Mouse (Mus musculus) heart, embryonic 10.5 days (tissue): ENCODE results near the gene Cib1. TPM values are rescaled to one million over a fixed set of nuclear protein-coding genes. Genes with fewer than 3 reads are reported as not detected.

Source experiments
- DNase-seq: peaks from one replicate; pipeline ENCODE4 v3.0.0-alpha.2; 2017; ENCODE audit warnings: low spot score
- H3K27ac ChIP-seq: fragments of 300-500 bp; sonication (generic); 2 replicates; pipeline ENCODE4 v1.5.1; 2016; ENCODE audit warnings: mild to moderate bottlenecking
- H3K27me3 ChIP-seq: fragments of 300-500 bp; sonication (generic); 2 replicates; pipeline ENCODE4 v1.6.1; 2016; ENCODE audit warnings: mild to moderate bottlenecking; ENCODE audit not compliant: poor library complexity, insufficient read depth, severe bottlenecking
- H3K36me3 ChIP-seq: fragments of 300-500 bp; sonication (generic); 2 replicates; pipeline ENCODE4 v1.6.1; 2016; ENCODE audit warnings: mild to moderate bottlenecking, moderate library complexity
- H3K4me1 ChIP-seq: fragments of 300-500 bp; sonication (generic); 2 replicates; pipeline ENCODE4 v1.6.1; 2016; ENCODE audit warnings: mild to moderate bottlenecking
- H3K4me3 ChIP-seq: fragments of 300-500 bp; sonication (generic); 2 replicates; pipeline ENCODE4 v1.5.1; 2016; ENCODE audit warnings: mild to moderate bottlenecking, moderate library complexity
- H3K9me3 ChIP-seq: fragments of 300-500 bp; sonication (generic); 2 replicates; pipeline ENCODE4 v1.6.1; 2016; ENCODE audit warnings: mild to moderate bottlenecking, moderate library complexity
- WGBS: fragments of 180-500 bp; shearing (Covaris S2); methylation state at CpG from one replicate; pipeline ENCODE4 v1.1.7; 2016; 5-methylcytosine and 5-hydroxymethylcytosine counted together
- polyA plus RNA-seq: library from polyadenylated mRNA; unstranded; fragments of >200 nt; fragmentation: Nextera tagmentation; extraction: Ambion mirVana; gene quantifications from 2 replicates; pipeline ENCODE4 v1.2.1, GENCODE M21; 2016

Gene Cib1
- polyA plus RNA-seq, 1 experiment from 2014 or later: 74.9 TPM

- Histone ChIP-seq H3K4me3 (peak overlapping the region; percentile 80), H3K4me1 (peaks cover 35% of the 10 kb centered on the region), H3K36me3 (peaks cover 8% of the 10 kb centered on the region; the same call in 1 of the 2 replicates), H3K27me3 (no peaks in the 10 kb centered on the region), H3K27ac (peak overlapping the region; percentile 91), H3K9me3 (no peaks in the 10 kb centered on the region)
- under 1% methylated on average over 74 of the region's 74 CpGs for WGBS
- peak; percentile 91 for DNase-seq
Measured at GRCm38 (mm10) chr7:80197941-80198778, 34.5 kb downstream of the Cib1 start.

GRCm38 (mm10) chr7:80197371-80197770, 35.2 kb downstream of the Cib1 start:
- 35% methylated on average over 4 of the region's 4 CpGs for WGBS
- DNase-seq: no peak

GRCm38 (mm10) chr7:80195576-80196263, 36.9 kb downstream of the Cib1 start:
- no peak for DNase-seq
- Histone ChIP-seq H3K9me3 (no peaks in the 10 kb centered on the region), H3K36me3 (no peaks in the 10 kb centered on the region), H3K4me1 (peaks cover 46% of the 10 kb centered on the region), H3K27me3 (no peaks in the 10 kb centered on the region), H3K27ac (no peak overlapping the region), H3K4me3 (no peak overlapping the region)
- 87% methylated on average over 10 of the region's 11 CpGs for WGBS

More at GRCm38 (mm10) chr7:80197371-80197770, 35.2 kb downstream of the Cib1 start:
- Histone ChIP-seq H3K9me3 (no peaks in the 10 kb centered on the region), H3K4me3 (peak overlapping the region; percentile 80), H3K27ac (peak overlapping the region; percentile 91), H3K36me3 (peaks cover 3% of the 10 kb centered on the region; the same call in 1 of the 2 replicates), H3K4me1 (peaks cover 34% of the 10 kb centered on the region), H3K27me3 (no peaks in the 10 kb centered on the region)

GRCm38 (mm10) chr7:80195146-80195545, 37.5 kb downstream of the Cib1 start:
- Histone ChIP-seq H3K27me3 (no peaks in the 10 kb centered on the region), H3K4me3 (no peak overlapping the region), H3K27ac (no peak overlapping the region), H3K9me3 (no peaks in the 10 kb centered on the region), H3K4me1 (peaks cover 52% of the 10 kb centered on the region), H3K36me3 (no peaks in the 10 kb centered on the region)
- 92% methylated on average over 5 of the region's 5 CpGs for WGBS
- no peak for DNase-seq

GRCm38 (mm10) chr7:80193941-80194739, 38.5 kb downstream of the Cib1 start:
- Histone ChIP-seq H3K36me3 (no peaks in the 10 kb centered on the region), H3K27ac (no peak overlapping the region), H3K4me1 (peaks cover 54% of the 10 kb centered on the region), H3K9me3 (no peaks in the 10 kb centered on the region), H3K27me3 (no peaks in the 10 kb centered on the region), H3K4me3 (no peak overlapping the region)
- WGBS: 72% methylated on average over 13 of the region's 13 CpGs
- DNase-seq: no peak

GRCm38 (mm10) chr7:80192226-80193061, 40.2 kb downstream of the Cib1 start:
- peaks cover 48% of the 10 kb centered on the region for H3K4me1 ChIP-seq
- WGBS: 15% methylated on average over 16 of the region's 16 CpGs
- H3K9me3 ChIP-seq: no peaks in the 10 kb centered on the region
- peak overlapping the region; percentile 87 for H3K27ac ChIP-seq
- peak; percentile 89 for DNase-seq
- no peaks in the 10 kb centered on the region for H3K36me3 ChIP-seq
- H3K27me3 ChIP-seq: no peaks in the 10 kb centered on the region
- H3K4me3 ChIP-seq: peak overlapping the region; percentile 49

- peaks cover 51% of the 10 kb centered on the region for H3K4me1 ChIP-seq
- no peak overlapping the region for H3K4me3 ChIP-seq
- DNase-seq: no peak
- H3K27me3 ChIP-seq: no peaks in the 10 kb centered on the region
- H3K27ac ChIP-seq: peak overlapping the region; percentile 87
- no peaks in the 10 kb centered on the region for H3K9me3 ChIP-seq
- 40% methylated on average over 5 of the region's 5 CpGs for WGBS
- H3K36me3 ChIP-seq: no peaks in the 10 kb centered on the region
Measured at GRCm38 (mm10) chr7:80191455-80191854, 41.2 kb downstream of the Cib1 start.

- DNase-seq: no peak
- no peaks in the 10 kb centered on the region for H3K9me3 ChIP-seq
- H3K4me3 ChIP-seq: no peak overlapping the region
- H3K4me1 ChIP-seq: peaks cover 70% of the 10 kb centered on the region
- H3K36me3 ChIP-seq: no peaks in the 10 kb centered on the region
- H3K27ac ChIP-seq: no peak overlapping the region
- no peaks in the 10 kb centered on the region for H3K27me3 ChIP-seq
- 69% methylated on average over 11 of the region's 11 CpGs for WGBS
Measured at GRCm38 (mm10) chr7:80189147-80189933, 43.3 kb downstream of the Cib1 start.

GRCm38 (mm10) chr7:80188579-80189125, 44.0 kb downstream of the Cib1 start:
- DNase-seq: no peak
- H3K9me3 ChIP-seq: no peaks in the 10 kb centered on the region
- no peak overlapping the region for H3K4me3 ChIP-seq
- H3K4me1 ChIP-seq: peaks cover 66% of the 10 kb centered on the region
- H3K27me3 ChIP-seq: no peaks in the 10 kb centered on the region
- no peak overlapping the region for H3K27ac ChIP-seq
- H3K36me3 ChIP-seq: no peaks in the 10 kb centered on the region
- WGBS: 86% methylated on average over 2 of the region's 2 CpGs

- 78% methylated on average over 12 of the region's 12 CpGs for WGBS
- H3K36me3 ChIP-seq: no peaks in the 10 kb centered on the region
- no peaks in the 10 kb centered on the region for H3K27me3 ChIP-seq
- peaks cover 61% of the 10 kb centered on the region for H3K4me1 ChIP-seq
- peak overlapping the region; percentile 66 for H3K4me3 ChIP-seq
- no peak for DNase-seq
- H3K9me3 ChIP-seq: no peaks in the 10 kb centered on the region
- peak overlapping the region; percentile 95 for H3K27ac ChIP-seq
Measured at GRCm38 (mm10) chr7:80187501-80187900, 45.1 kb downstream of the Cib1 start.

GRCm38 (mm10) chr7:80186531-80187296, 45.9 kb downstream of the Cib1 start, which contains the start of gene Sema4b:
Sema4b (plus strand) TSS chr7:80186841.
- under 1% methylated on average over 51 of the region's 51 CpGs for WGBS
- peak; percentile 95 for DNase-seq
- no peaks in the 10 kb centered on the region for H3K27me3 ChIP-seq
- no peaks in the 10 kb centered on the region for H3K36me3 ChIP-seq
- no peaks in the 10 kb centered on the region for H3K9me3 ChIP-seq
- H3K4me3 ChIP-seq: peak within 1 kb of the TSS; percentile 66
- peaks cover 59% of the 10 kb centered on the region for H3K4me1 ChIP-seq
- H3K27ac ChIP-seq: peak within 1 kb of the TSS; percentile 95
